Mouse (Mus musculus): ENCODE results near the gene Phyhipl.

GRCm38 (mm10) chr10:70533301-70533781, 122.4 kb downstream of the Phyhipl start:
- TF ChIP-seq CTCF (IDR thresholded peaks at IDR 0.05; ENCODE audit: low read depth) (no peak), EP300 (optimal IDR thresholded peaks at IDR 0.05) (no peak)
